Mouse (Mus musculus) ES-E14 (cell line): Measurements from ENCODE around the gene Zfp37. TPM values are rescaled to one million over a fixed set of nuclear protein-coding genes. Genes with fewer than 3 reads are reported as not detected.
A peak's percentile ranks its signal among the peaks of the same experiment; 100 is the strongest.

Source experiments
- DNase-seq: peaks from one replicate; pipeline ENCODE4 v3.0.0-alpha.2; 2013; ENCODE audit warnings: low read depth, low spot score
- H3K27ac ChIP-seq: 2 replicates; pipeline ENCODE4 v1.5.1; 2012; ENCODE audit warnings: low read depth, mild to moderate bottlenecking, low read length, moderate library complexity, mixed read lengths; ENCODE audit not compliant: poor library complexity, insufficient read depth, severe bottlenecking
- H3K36me3 ChIP-seq: 2 replicates; pipeline ENCODE4 v1.6.1; 2012; ENCODE audit warnings: mild to moderate bottlenecking, low read length, moderate library complexity, mixed read lengths; ENCODE audit not compliant: control insufficient read depth, poor library complexity, insufficient read depth, severe bottlenecking
- H3K4me1 ChIP-seq, 2 experiments: fragments of 150-350 bp in 1 of 2; sonication (generic) in 1 of 2; 2 replicates each; pipeline ENCODE4 v1.6.1; 2012; ENCODE audit warnings: low read length in 2 of 2, mild to moderate bottlenecking in 1 of 2, mixed read lengths in 1 of 2; ENCODE audit not compliant: control insufficient read depth in 2 of 2, insufficient read depth in 2 of 2, poor library complexity in 1 of 2
- H3K4me3 ChIP-seq, 2 experiments: fragments of 150-350 bp in 1 of 2; sonication (generic) in 1 of 2; 2 replicates each; pipeline ENCODE4 v1.5.1; 2012; ENCODE audit warnings: low read length in 2 of 2, low read depth in 1 of 2, mild to moderate bottlenecking in 1 of 2, mixed read lengths in 1 of 2; ENCODE audit not compliant: insufficient read depth in 1 of 2, poor library complexity in 1 of 2, severe bottlenecking in 1 of 2
- H3K9ac ChIP-seq: 2 replicates; pipeline ENCODE4 v1.6.1; 2012; ENCODE audit warnings: low read depth, mild to moderate bottlenecking, low read length, mixed read lengths; ENCODE audit not compliant: poor library complexity, insufficient read depth, severe bottlenecking
- H3K9me3 ChIP-seq: fragments of 150-350 bp; sonication (generic); 2 replicates; pipeline ENCODE4 v1.6.1; 2012; ENCODE audit warnings: low read depth, mild to moderate bottlenecking, low read length; ENCODE audit not compliant: control insufficient read depth, insufficient read depth
- CHD2 ChIP-seq: IDR thresholded peaks from 2 replicates; pipeline ENCODE4 v1.6.1; 2014; ENCODE audit warnings: mild to moderate bottlenecking, low read depth, low read length, inconsistent platforms
- HCFC1 ChIP-seq: IDR thresholded peaks from 2 replicates; pipeline ENCODE4 v1.6.1; 2012; ENCODE audit warnings: low read length, inconsistent platforms, borderline replicate concordance; ENCODE audit not compliant: insufficient read depth
- MAFK ChIP-seq: IDR thresholded peaks from 2 replicates; pipeline ENCODE4 v1.6.1; 2014; ENCODE audit warnings: mild to moderate bottlenecking, low read depth, low read length, inconsistent platforms; ENCODE audit not compliant: insufficient read depth
- ZC3H11A ChIP-seq: IDR thresholded peaks from 2 replicates; pipeline ENCODE4 v1.6.1; 2012; ENCODE audit warnings: low read depth, mild to moderate bottlenecking, inconsistent platforms, low read length, borderline replicate concordance
- ZNF384 ChIP-seq: IDR thresholded peaks from 2 replicates; pipeline ENCODE4 v1.6.1; 2012; ENCODE audit warnings: low read depth, low read length, inconsistent platforms
- in situ Hi-C, 2 experiments: fragments of 600-800 bp; cut with MboI; formaldehyde crosslinking; loops; one replicate each; pipeline ENCODE4 v1.15.1; 2025; ENCODE audit warnings: low sequenced_read_pairs in 2 of 2, inconsistent platforms in 1 of 2; ENCODE audit not compliant: unreplicated experiment in 2 of 2
- total RNA-seq: library from RNA; depleted of rRNA; stranded (reverse); fragments of 300-350 nt; gene quantifications from 2 replicates; pipeline ENCODE4 v1.2.3, GENCODE M21; 2012

Zfp37 gene
- total RNA-seq, 1 experiment, result 6.2 TPM

DNA sequence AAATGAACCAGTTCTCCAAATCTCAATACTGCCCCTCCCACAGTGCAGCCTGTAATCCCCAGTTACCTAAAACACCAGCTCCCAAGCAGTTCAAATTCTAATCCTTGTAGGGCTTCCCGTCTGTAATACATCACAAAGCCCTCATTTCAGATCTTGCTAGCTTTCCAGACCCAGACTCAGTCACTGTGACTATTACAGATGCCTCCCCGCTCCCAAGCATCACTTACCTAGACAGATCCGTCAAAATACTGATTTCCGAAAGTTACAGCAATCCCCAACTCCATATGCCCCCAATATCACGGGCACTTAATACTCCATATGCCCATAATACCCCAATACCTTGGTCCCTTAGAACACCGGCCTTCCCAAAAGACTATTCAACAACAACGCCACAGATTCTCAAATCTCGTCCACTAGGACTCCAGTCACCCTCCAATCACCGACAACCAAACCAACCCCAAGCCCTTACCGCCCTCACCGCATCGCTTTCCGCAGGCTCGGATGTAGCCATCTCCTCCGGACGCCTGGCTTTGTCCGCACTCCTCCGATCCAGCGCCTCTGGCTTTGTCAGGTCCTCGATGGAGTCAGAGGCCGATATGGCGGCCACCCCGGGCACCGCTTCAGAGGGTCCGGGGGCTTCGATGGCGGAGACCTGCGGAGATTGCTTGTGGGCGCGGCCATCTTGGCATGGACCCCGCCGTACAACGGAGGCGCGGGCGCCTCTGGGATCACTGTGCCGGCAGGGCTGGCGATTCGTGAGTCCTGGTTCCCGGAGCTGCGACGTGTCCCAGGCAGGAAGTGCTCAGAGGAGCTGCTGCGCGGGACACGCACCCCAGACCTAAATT, 22.8 kb downstream of the Zfp37 start:
- Histone ChIP-seq H3K9ac (peak overlapping the region; percentile 93), H3K4me1 (peaks cover 0 to 5% of the 10 kb centered on the region in 2 experiments; a peak in 1 of 4 replicates), H3K27ac (peak overlapping the region; percentile 66), H3K36me3 (no peaks in the 10 kb centered on the region), H3K4me3 (peak overlapping the region; percentile 88 to 90), H3K9me3 (no peaks in the 10 kb centered on the region)
- in situ Hi-C loops, result no loop called here
- TF ChIP-seq HCFC1 (peak; percentile 89), ZNF384 (no peak)
- peak; percentile 56 for DNase-seq

DNA sequence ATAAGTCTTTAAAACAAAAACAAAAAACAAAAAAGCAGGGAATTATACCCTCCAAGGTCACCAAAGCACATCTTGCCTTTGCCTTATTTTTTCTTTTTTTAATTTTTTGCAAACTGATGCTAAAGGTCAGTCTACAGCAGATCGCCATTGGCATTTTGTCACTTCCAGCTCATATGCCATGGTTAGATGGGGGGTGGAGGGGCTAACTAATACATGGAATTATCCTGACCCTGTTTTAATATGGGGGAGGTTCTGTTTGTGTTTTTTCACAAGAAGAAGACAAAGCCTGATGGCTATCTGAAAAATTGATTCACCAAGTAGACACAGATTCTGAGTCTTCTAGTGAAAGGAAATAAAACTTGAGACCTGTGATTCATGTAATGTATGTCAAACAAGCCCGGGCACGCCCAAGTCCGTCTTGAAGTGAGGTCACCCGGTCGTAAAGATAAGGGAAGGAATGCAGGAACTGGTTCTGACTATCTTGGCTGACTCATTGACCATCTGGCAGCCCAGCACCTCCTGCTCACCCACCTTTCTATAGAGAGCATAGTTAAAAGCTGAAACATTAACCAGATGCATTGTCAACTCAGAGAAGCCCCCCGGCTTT, 30.8 kb downstream of the Zfp37 start:
- Histone ChIP-seq H3K9ac (no peak overlapping the region), H3K36me3 (peaks cover 10% of the 10 kb centered on the region; the same call in 1 of the 2 replicates), H3K4me1 (no peaks in the 10 kb centered on the region), H3K4me3 (no peak overlapping the region), H3K27ac (no peak overlapping the region), H3K9me3 (peaks cover 2% of the 10 kb centered on the region; the same call in 1 of the 2 replicates)
- DNase-seq, result no peak
- TF ChIP-seq HCFC1 (no peak), CHD2 (no peak), ZNF384 (no peak), ZC3H11A (no peak), MAFK (no peak)
- in situ Hi-C loops, result no loop called here

DNA sequence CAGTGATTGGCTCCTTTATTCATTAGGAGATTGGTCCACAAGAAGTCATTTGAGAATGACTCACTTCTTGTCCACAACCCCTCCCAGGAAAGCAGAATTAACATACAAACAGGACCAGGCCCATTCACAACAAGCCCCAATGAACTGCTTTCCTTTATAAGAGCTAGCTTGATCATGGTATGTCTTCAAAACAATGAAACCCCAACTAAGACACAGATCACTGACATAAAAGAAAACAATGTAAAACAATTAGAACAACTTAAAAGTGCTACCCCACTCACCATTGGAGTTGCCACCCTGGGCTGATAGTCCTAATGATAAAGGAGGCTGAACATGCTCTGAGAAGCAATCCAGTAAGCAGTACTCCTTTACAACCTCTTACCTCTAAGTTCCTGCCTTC, 42.1 kb downstream of the Zfp37 start:
- peak; percentile 25 for DNase-seq
- Histone ChIP-seq H3K27ac (no peak overlapping the region), H3K9ac (no peak overlapping the region), H3K4me3 (no peak overlapping the region), H3K36me3 (peaks cover 3% of the 10 kb centered on the region), H3K9me3 (no peaks in the 10 kb centered on the region), H3K4me1 (no peaks in the 10 kb centered on the region)
- in situ Hi-C loops, result no loop called here
- TF ChIP-seq ZC3H11A, result no peak
- TF ChIP-seq HCFC1, result no peak
- no peak for TF ChIP-seq MAFK
- no peak for TF ChIP-seq CHD2
- no peak for TF ChIP-seq ZNF384

DNA sequence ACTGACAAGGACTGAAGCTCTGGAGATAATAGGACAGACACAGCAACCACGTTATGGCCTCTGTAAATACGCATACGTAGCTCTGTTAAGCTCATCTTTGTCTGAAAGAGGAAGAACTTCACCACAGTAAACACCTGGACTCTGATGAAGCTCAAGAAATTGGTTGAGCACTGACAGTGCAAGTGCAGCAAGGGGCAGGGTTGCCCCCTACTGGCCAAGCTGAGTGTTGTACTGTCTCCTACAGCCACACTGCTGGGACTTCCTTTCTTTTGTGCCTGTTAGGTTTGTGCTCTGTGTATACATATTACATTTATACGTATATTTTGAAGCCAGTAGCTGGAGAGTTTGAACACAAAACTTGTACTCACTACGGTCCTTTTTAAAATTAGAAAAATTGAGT, 53.6 kb downstream of the Zfp37 start:
- peak; percentile 34 for DNase-seq
- Histone ChIP-seq H3K4me1 (no peaks in the 10 kb centered on the region), H3K9me3 (no peaks in the 10 kb centered on the region), H3K36me3 (no peaks in the 10 kb centered on the region), H3K9ac (no peak overlapping the region), H3K27ac (no peak overlapping the region), H3K4me3 (no peak overlapping the region)
- TF ChIP-seq ZC3H11A (no peak), CHD2 (no peak), ZNF384 (no peak), MAFK (no peak), HCFC1 (no peak)
- in situ Hi-C loops, result no loop called here
